Mouse (Mus musculus): ENCODE measurements around the gene Glod4. TPM values are rescaled to one million over a fixed set of nuclear protein-coding genes. Genes with fewer than 3 reads are reported as not detected.

Gene Glod4
- polyA plus RNA-seq, 1 experiment = 11.9 TPM

- peaks cover 4% of the 10 kb centered on the region; the same call in 1 of the 2 replicates for H3K4me1 ChIP-seq (ENCODE audit: control insufficient read depth, insufficient read depth, low read length)
- 83% methylated on average over 6 of the region's 6 CpGs for WGBS
- DNase-seq = no peak
- H3K4me3 ChIP-seq (replicated peaks; ENCODE audit: extremely low read depth, low read depth, low read length) = no peak overlapping the region
- no peak for TF ChIP-seq POLR2A (IDR thresholded peaks at IDR 0.05; ENCODE audit: borderline replicate concordance, extremely low read depth, low read depth, low read length)
- no peak for TF ChIP-seq CTCF (IDR thresholded peaks at IDR 0.05; ENCODE audit: insufficient read depth, low read length)
Measured at GRCm38 (mm10) chr11:76283841-76284240, 40.3 kb upstream of the Glod4 start.

GRCm38 (mm10) chr11:76279971-76280370 lies 36.4 kb upstream of the Glod4 start:
- Histone ChIP-seq H3K4me3 (replicated peaks; ENCODE audit: extremely low read depth, low read depth, low read length) (no peak overlapping the region), H3K4me1 (ENCODE audit: control insufficient read depth, insufficient read depth, low read length) (no peaks in the 10 kb centered on the region)
- DNase-seq = no peak
- TF ChIP-seq CTCF (IDR thresholded peaks at IDR 0.05; ENCODE audit: insufficient read depth, low read length) (no peak), POLR2A (IDR thresholded peaks at IDR 0.05; ENCODE audit: borderline replicate concordance, extremely low read depth, low read depth, low read length) (no peak)
- 56% methylated on average over 2 of the region's 2 CpGs for WGBS

GRCm38 (mm10) chr11:76278960-76279852 lies 35.7 kb upstream of the Glod4 start:
- Histone ChIP-seq H3K4me1 (ENCODE audit: control insufficient read depth, insufficient read depth, low read length) (no peaks in the 10 kb centered on the region), H3K4me3 (replicated peaks; ENCODE audit: extremely low read depth, low read depth, low read length) (no peak overlapping the region)
- no peak for DNase-seq
- no peak for TF ChIP-seq POLR2A (IDR thresholded peaks at IDR 0.05; ENCODE audit: borderline replicate concordance, extremely low read depth, low read depth, low read length)
- 69% methylated on average over 14 of the region's 14 CpGs for WGBS

GRCm38 (mm10) chr11:76272440-76272839 lies 28.9 kb upstream of the Glod4 start:
- no peak overlapping the region for H3K4me3 ChIP-seq (replicated peaks; ENCODE audit: extremely low read depth, low read depth, low read length)
- TF ChIP-seq CTCF (IDR thresholded peaks at IDR 0.05; ENCODE audit: insufficient read depth, low read length) (peak; percentile 25; the same call in 1 of the 2 replicates), POLR2A (IDR thresholded peaks at IDR 0.05; ENCODE audit: borderline replicate concordance, extremely low read depth, low read depth, low read length) (no peak)
- no peaks in the 10 kb centered on the region for H3K4me1 ChIP-seq (ENCODE audit: control insufficient read depth, insufficient read depth, low read length)
- WGBS = 69% methylated on average over 4 of the region's 4 CpGs
- no peak for DNase-seq

- DNase-seq = no peak
- no peak overlapping the region for H3K4me3 ChIP-seq (replicated peaks; ENCODE audit: extremely low read depth, low read depth, low read length)
- no peaks in the 10 kb centered on the region for H3K4me1 ChIP-seq (ENCODE audit: control insufficient read depth, insufficient read depth, low read length)
- WGBS = 79% methylated on average over 6 of the region's 6 CpGs
- TF ChIP-seq POLR2A (IDR thresholded peaks at IDR 0.05; ENCODE audit: borderline replicate concordance, extremely low read depth, low read depth, low read length) = no peak
- no peak for TF ChIP-seq CTCF (IDR thresholded peaks at IDR 0.05; ENCODE audit: insufficient read depth, low read length)
Measured at GRCm38 (mm10) chr11:76268521-76269065, 25.1 kb upstream of the Glod4 start.

GRCm38 (mm10) chr11:76268001-76268459 lies 24.5 kb upstream of the Glod4 start:
- TF ChIP-seq CTCF (IDR thresholded peaks at IDR 0.05; ENCODE audit: insufficient read depth, low read length) = no peak
- no peak for TF ChIP-seq POLR2A (IDR thresholded peaks at IDR 0.05; ENCODE audit: borderline replicate concordance, extremely low read depth, low read depth, low read length)

GRCm38 (mm10) chr11:76267550-76267949 lies 24.0 kb upstream of the Glod4 start:
- no peak for DNase-seq
- TF ChIP-seq POLR2A (IDR thresholded peaks at IDR 0.05; ENCODE audit: borderline replicate concordance, extremely low read depth, low read depth, low read length) = no peak
- no peak for TF ChIP-seq CTCF (IDR thresholded peaks at IDR 0.05; ENCODE audit: insufficient read depth, low read length)
- Histone ChIP-seq H3K4me3 (replicated peaks; ENCODE audit: extremely low read depth, low read depth, low read length) (no peak overlapping the region), H3K4me1 (ENCODE audit: control insufficient read depth, insufficient read depth, low read length) (no peaks in the 10 kb centered on the region)
- 68% methylated on average over 7 of the region's 7 CpGs for WGBS

More at GRCm38 (mm10) chr11:76268001-76268459, 24.5 kb upstream of the Glod4 start:
- no peak for DNase-seq
- H3K4me3 ChIP-seq (replicated peaks; ENCODE audit: extremely low read depth, low read depth, low read length) = no peak overlapping the region
- H3K4me1 ChIP-seq (ENCODE audit: control insufficient read depth, insufficient read depth, low read length) = no peaks in the 10 kb centered on the region
- WGBS = 60% methylated on average over 5 of the region's 5 CpGs

- no peak for DNase-seq
- Histone ChIP-seq H3K4me3 (replicated peaks; ENCODE audit: extremely low read depth, low read depth, low read length) (no peak overlapping the region), H3K4me1 (ENCODE audit: control insufficient read depth, insufficient read depth, low read length) (0 out of 2 replicates have a peak, but pooled peaks cover 4% of the 10 kb centered on the region)
- 46% methylated on average over 19 of the region's 19 CpGs for WGBS
- TF ChIP-seq CTCF (IDR thresholded peaks at IDR 0.05; ENCODE audit: insufficient read depth, low read length) (no peak), POLR2A (IDR thresholded peaks at IDR 0.05; ENCODE audit: borderline replicate concordance, extremely low read depth, low read depth, low read length) (no peak)
Measured at GRCm38 (mm10) chr11:76262611-76263351, 19.3 kb upstream of the Glod4 start.

GRCm38 (mm10) chr11:76261224-76261623 lies 17.7 kb upstream of the Glod4 start:
- H3K4me3 ChIP-seq (replicated peaks; ENCODE audit: extremely low read depth, low read depth, low read length) = no peak overlapping the region
- DNase-seq = no peak
- H3K4me1 ChIP-seq (ENCODE audit: control insufficient read depth, insufficient read depth, low read length) = 0 out of 2 replicates have a peak, but pooled peaks cover 4% of the 10 kb centered on the region
- TF ChIP-seq POLR2A (IDR thresholded peaks at IDR 0.05; ENCODE audit: borderline replicate concordance, extremely low read depth, low read depth, low read length) (no peak), CTCF (IDR thresholded peaks at IDR 0.05; ENCODE audit: insufficient read depth, low read length) (no peak)
- 41% methylated on average over 12 of the region's 12 CpGs for WGBS

Measured in lung, adult 2 months (tissue).